In the genomic region with DNA sequence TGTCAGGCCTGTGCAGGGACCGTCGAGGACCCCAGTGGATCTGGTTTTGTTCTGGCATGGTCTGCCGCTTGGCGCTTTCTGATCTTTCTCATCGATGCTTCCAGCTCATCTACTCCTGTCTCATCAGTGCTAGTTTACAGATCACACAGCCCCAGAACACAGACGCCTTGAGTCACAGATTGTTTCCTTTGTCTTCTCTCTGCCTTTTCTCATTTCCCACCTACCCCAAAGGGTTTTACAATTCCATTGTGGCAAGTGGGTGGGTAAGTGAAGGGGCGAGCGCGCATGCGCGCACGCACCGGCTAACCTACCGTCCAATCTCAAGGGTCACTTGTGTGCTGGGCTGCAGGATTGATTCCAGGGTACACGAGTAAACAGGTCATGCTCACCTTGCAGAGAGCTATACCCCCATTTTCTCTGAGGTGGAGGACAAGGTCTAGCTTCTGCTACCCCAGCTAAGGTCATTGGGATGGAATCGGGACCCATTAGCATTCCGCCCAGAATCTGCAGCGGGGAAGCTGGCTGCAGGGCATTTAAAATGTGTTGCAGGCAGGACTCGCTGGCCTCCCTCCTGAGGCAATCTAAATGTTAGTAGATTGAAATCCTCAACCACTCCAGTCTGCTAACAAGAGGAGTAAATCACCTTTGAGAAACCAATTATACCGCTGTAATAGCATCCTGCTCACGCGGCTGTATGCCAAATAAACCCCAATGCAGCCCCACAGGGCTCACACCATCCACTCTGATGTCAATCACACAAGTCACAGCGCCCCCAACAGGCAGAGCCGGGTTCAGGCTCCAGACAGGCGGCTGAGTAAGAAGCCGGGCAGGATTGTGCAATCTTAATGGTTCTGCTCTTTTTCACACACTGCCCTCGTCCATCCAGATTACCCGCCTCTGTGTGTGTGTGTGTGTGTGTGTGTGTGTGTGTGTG, we compare ENCODE assay signal across 8 mouse cellular contexts. TPM values are rescaled to one million over a fixed set of nuclear protein-coding genes. Genes with fewer than 3 reads are reported as not detected.
DNase-seq lines count a peak whose midpoint lies in the region; ATAC-seq and TF ChIP-seq lines count a peak whose summit lies in the region.

No protein-coding gene starts in this region.

- H3K9ac ChIP-seq in hindbrain, embryonic 11.5 days (ENCODE audit: low read depth, low read length), result no peak overlapping the region
- H3K9ac ChIP-seq in forebrain, postnatal 0 days, result no peak overlapping the region

- 51% methylated on average over 28 of the region's 28 CpGs for WGBS in hindbrain, embryonic 11.5 days
- 52% methylated on average over 28 of the region's 28 CpGs for WGBS in hindbrain, embryonic 10.5 days
- WGBS in forebrain, postnatal 0 days, result 53% methylated on average over 28 of the region's 28 CpGs

- TF ChIP-seq CTCF in C2C12 (IDR thresholded peaks at IDR 0.05; ENCODE audit: control insufficient read depth, insufficient read depth, insufficient read length), result no peak
- TF ChIP-seq CTCF in forebrain, postnatal 0 days (IDR thresholded peaks at IDR 0.05; ENCODE audit: low read depth), result peak; percentile 43

- no peak overlapping the region for H3ac ChIP-seq in C2C12 (ENCODE audit: control insufficient read depth, insufficient read length, low read depth)

- DNase-seq in hindbrain, embryonic 11.5 days (ENCODE audit: low spot score), result peak; percentile 62
- DNase-seq in hindbrain, embryonic 10.5 days (ENCODE audit: low spot score), result no peak
- peak; percentile 34 for DNase-seq in forebrain, postnatal 0 days
- DNase-seq in mesoderm, embryonic 11.5 days (ENCODE audit: low read depth, low spot score), result peak; percentile 32
- no peak for DNase-seq in B cell, adult 2 months
- DNase-seq in ovary, postnatal 14 days (ENCODE audit: low spot score), result no peak
- no peak for DNase-seq in spleen, adult 18-20 months

- no peak overlapping the region for H3K4me3 ChIP-seq in hindbrain, embryonic 11.5 days (ENCODE audit: low read depth, low read length)
- no peak overlapping the region for H3K4me3 ChIP-seq in hindbrain, embryonic 10.5 days
- no peak overlapping the region for H3K4me3 ChIP-seq in C2C12 (ENCODE audit: insufficient read depth, poor library complexity, severe bottlenecking)
- no peak overlapping the region for H3K4me3 ChIP-seq in forebrain, postnatal 0 days (ENCODE audit: low read depth, low read length)

- H3K36me3 ChIP-seq in hindbrain, embryonic 11.5 days (ENCODE audit: control insufficient read depth, insufficient read depth, low read length), result no peaks in the 10 kb centered on the region
- no peaks in the 10 kb centered on the region for H3K36me3 ChIP-seq in hindbrain, embryonic 10.5 days
- no peaks in the 10 kb centered on the region for H3K36me3 ChIP-seq in C2C12 (ENCODE audit: control insufficient read depth, insufficient read depth)
- H3K36me3 ChIP-seq in forebrain, postnatal 0 days (ENCODE audit: insufficient read depth), result no peaks in the 10 kb centered on the region

- H3K79me2 ChIP-seq in C2C12 (ENCODE audit: control insufficient read depth, insufficient read depth), result no peaks in the 10 kb centered on the region

- no peak overlapping the region; the same call in 1 of the 2 replicates for H3K4me2 ChIP-seq in hindbrain, embryonic 11.5 days (replicated peaks; ENCODE audit: low read depth, low read length)
- H3K4me2 ChIP-seq in forebrain, postnatal 0 days (ENCODE audit: low read depth), result no peak overlapping the region

- H3K9me3 ChIP-seq in hindbrain, embryonic 11.5 days (ENCODE audit: control insufficient read depth, low read length), result no peaks in the 10 kb centered on the region
- H3K9me3 ChIP-seq in hindbrain, embryonic 10.5 days, result no peaks in the 10 kb centered on the region
- no peaks in the 10 kb centered on the region for H3K9me3 ChIP-seq in forebrain, postnatal 0 days (ENCODE audit: low read length)

- no peak overlapping the region for H3K27ac ChIP-seq in hindbrain, embryonic 11.5 days (ENCODE audit: low read depth, low read length)
- H3K27ac ChIP-seq in hindbrain, embryonic 10.5 days, result no peak overlapping the region
- no peak overlapping the region for H3K27ac ChIP-seq in forebrain, postnatal 0 days (ENCODE audit: low read depth, low read length)

- no peaks in the 10 kb centered on the region for H3K27me3 ChIP-seq in hindbrain, embryonic 11.5 days (ENCODE audit: control insufficient read depth, insufficient read depth, low read length)
- no peaks in the 10 kb centered on the region for H3K27me3 ChIP-seq in hindbrain, embryonic 10.5 days (ENCODE audit: insufficient read depth, poor library complexity, severe bottlenecking)
- H3K27me3 ChIP-seq in C2C12 (ENCODE audit: control insufficient read depth, insufficient read depth, insufficient read length), result peaks cover 28% of the 10 kb centered on the region
- no peaks in the 10 kb centered on the region for H3K27me3 ChIP-seq in forebrain, postnatal 0 days (ENCODE audit: insufficient read depth, low read length)

- ATAC-seq in hindbrain, embryonic 11.5 days (ENCODE audit: low FRiP score), result peak; percentile 30; the same call in 1 of the 2 replicates
- peak; percentile 63 for ATAC-seq in forebrain, postnatal 0 days

- H3K4me1 ChIP-seq in hindbrain, embryonic 11.5 days (replicated peaks; ENCODE audit: control insufficient read depth, insufficient read depth, low read length), result no peaks in the 10 kb centered on the region
- peaks cover 10% of the 10 kb centered on the region; the same call in 1 of the 2 replicates for H3K4me1 ChIP-seq in hindbrain, embryonic 10.5 days (replicated peaks)
- no peaks in the 10 kb centered on the region for H3K4me1 ChIP-seq in forebrain, postnatal 0 days (ENCODE audit: insufficient read depth)

- no peaks in the 10 kb centered on the region for H3K79me3 ChIP-seq in C2C12 (ENCODE audit: low read depth)

TF ChIP-seq in C2C12, 6 proteins besides CTCF, POLR2A, EP300 and RAD21:
- TF ChIP-seq CEBPB (IDR thresholded peaks at IDR 0.05; ENCODE audit: low read depth), result peak; percentile 64
- TF ChIP-seq MYOD1 (IDR thresholded peaks at IDR 0.05; ENCODE audit: control insufficient read depth, insufficient read length, low read depth), result no peak

RNA-seq across cellular contexts. Expression of gene Glrx5, which starts 31.0 kb away (rescaled TPM):
- 179 and 198 TPM in 2 replicates for polyA plus RNA-seq in hindbrain, embryonic 11.5 days (2014; fragmentation: Nextera tagmentation; extraction: Ambion mirVana)
- 230 and 235 TPM in 2 replicates for polyA plus RNA-seq in hindbrain, embryonic 10.5 days (2016; fragmentation: Nextera tagmentation; extraction: Ambion mirVana)
- 92.2 TPM for polyA plus RNA-seq in C2C12 (2012; fragmentation: generic; extraction: Trizol)
- total RNA-seq in forebrain, postnatal 0 days (2014; rRNA removed), result 47.4 and 84.5 TPM in 2 replicates
- 177 and 205 TPM in 2 replicates for polyA plus RNA-seq in forebrain, postnatal 0 days (2015; fragmentation: Nextera tagmentation; extraction: Ambion mirVana)

RNA-seq across cellular contexts. Expression of gene Syne3, which starts 53.9 kb away (rescaled TPM):
- 0.11 and 0.13 TPM in 2 replicates for polyA plus RNA-seq in hindbrain, embryonic 11.5 days (2014; fragmentation: Nextera tagmentation; extraction: Ambion mirVana)
- polyA plus RNA-seq in hindbrain, embryonic 10.5 days (2016; fragmentation: Nextera tagmentation; extraction: Ambion mirVana), result 0.09 and 0.15 TPM in 2 replicates
- 24.8 TPM for polyA plus RNA-seq in C2C12 (2012; fragmentation: generic; extraction: Trizol)
- 0.92 and 1.8 TPM in 2 replicates for total RNA-seq in forebrain, postnatal 0 days (2014; rRNA removed)
- polyA plus RNA-seq in forebrain, postnatal 0 days (2015; fragmentation: Nextera tagmentation; extraction: Ambion mirVana), result 0.28 and 0.54 TPM in 2 replicates

Comparison
In these comparisons a context has a peak if more than half of its experiments do, and no peak if none do; other contexts are left out.
1. DNase-seq: peak in hindbrain, embryonic 11.5 days (single experiment), forebrain, postnatal 0 days (single experiment) and mesoderm, embryonic 11.5 days (single experiment); none in hindbrain, embryonic 10.5 days (single experiment), B cell, adult 2 months (0 of 2), ovary, postnatal 14 days (single experiment) and spleen, adult 18-20 months (0 of 2).
2. RNA of gene Syne3, which starts 53.9 kb away (polyA plus RNA-seq): 24.8 TPM in C2C12 (single experiment); 0.28 to 0.54 TPM in forebrain, postnatal 0 days, 0.11 to 0.13 TPM in hindbrain, embryonic 11.5 days and 0.09 to 0.15 TPM in hindbrain, embryonic 10.5 days; every median in the first group is over 10 times any median in the second.